Mouse (Mus musculus): ENCODE data around the gene Fbxw9.

DNA sequence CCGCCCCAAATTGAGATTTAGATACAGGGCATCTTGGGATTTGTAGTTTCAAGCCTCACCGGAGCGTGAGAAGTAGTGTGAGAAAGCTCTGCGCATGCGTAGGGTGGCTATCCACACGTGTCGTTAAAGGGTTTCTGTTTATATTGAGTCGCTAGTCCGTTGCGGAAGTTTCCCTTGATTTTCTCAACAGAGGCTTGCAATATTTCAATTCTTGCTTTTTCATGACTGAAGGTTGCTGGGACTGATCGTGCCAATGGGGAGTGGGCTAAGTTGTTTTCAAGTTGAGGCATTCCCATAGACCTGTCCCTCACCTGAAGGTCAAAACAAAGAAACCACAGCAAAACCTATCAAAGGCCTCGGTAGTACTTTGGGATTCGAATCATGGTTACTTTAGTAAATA, 25.1 kb upstream of the Fbxw9 start:
- no peak for TF ChIP-seq TAL1 (conservative IDR thresholded peaks at IDR 0.05; ENCODE audit: low read depth, low read length)
- no peak for TF ChIP-seq CTCF (IDR thresholded peaks at IDR 0.05; ENCODE audit: low read depth, low read length)

Measured in G1E (cell line).